Mouse (Mus musculus): ENCODE measurements at regions not wholly inside any gene's neighbourhood (a gene's known extent, or its start where the extent isn't known, plus 50 kb on each side); places are given as distances from the start of the nearest gene placed in this dataset.

GRCm38 (mm10) chr9:122614579-122615252 lies 132.4 kb upstream of the Topaz1 start:
- TF ChIP-seq CTCF (IDR thresholded peaks at IDR 0.05; ENCODE audit: extremely low read depth, insufficient read depth, low read length) (no peak), POLR2A (IDR thresholded peaks at IDR 0.05; ENCODE audit: extremely low read depth, insufficient read depth, low read length) (no peak)

All from cortical plate, adult 2 months (tissue).